Mouse (Mus musculus) forebrain, embryonic 12.5 days (tissue): Measurements from ENCODE around the gene B4gat1. TPM values are rescaled to one million over a fixed set of nuclear protein-coding genes. Genes with fewer than 3 reads are reported as not detected.

Source experiments
- ATAC-seq: fragments of 200-750 bp; cut with Nextera tagmentation; 2 replicates; pipeline ENCODE4 v1.8.0; 2017; ENCODE audit warnings: moderate TSS enrichment; ENCODE audit not compliant: low FRiP score
- H3K27ac ChIP-seq: fragments of 300-500 bp; sonication (generic); 2 replicates; pipeline ENCODE4 v1.5.1; 2016; ENCODE audit warnings: mild to moderate bottlenecking
- H3K27me3 ChIP-seq: fragments of 300-500 bp; sonication (generic); 2 replicates; pipeline ENCODE4 v1.6.1; 2016; ENCODE audit warnings: mild to moderate bottlenecking
- H3K36me3 ChIP-seq: fragments of 300-500 bp; sonication (generic); replicated peaks from 2 replicates; pipeline ENCODE4 v1.6.1; 2016; ENCODE audit warnings: mild to moderate bottlenecking
- H3K4me1 ChIP-seq: fragments of 300-500 bp; sonication (generic); 2 replicates; pipeline ENCODE4 v1.6.1; 2016
- H3K4me2 ChIP-seq: fragments of 300-500 bp; sonication (generic); 2 replicates; pipeline ENCODE4 v1.6.1; 2016; ENCODE audit warnings: mild to moderate bottlenecking, moderate library complexity
- H3K4me3 ChIP-seq: fragments of 300-500 bp; sonication (generic); replicated peaks from 2 replicates; pipeline ENCODE4 v1.5.1; 2016; ENCODE audit warnings: mild to moderate bottlenecking
- H3K9ac ChIP-seq: fragments of 300-500 bp; sonication (generic); 2 replicates; pipeline ENCODE4 v1.6.1; 2016; ENCODE audit warnings: mild to moderate bottlenecking
- H3K9me3 ChIP-seq: fragments of 300-500 bp; sonication (generic); 2 replicates; pipeline ENCODE4 v1.6.1; 2016
- WGBS: fragments of 180-500 bp; shearing (Covaris S2); methylation state at CpG from one replicate; pipeline ENCODE4 v1.1.7; 2016; 5-methylcytosine and 5-hydroxymethylcytosine counted together
- polyA plus RNA-seq: library from polyadenylated mRNA; unstranded; fragments of >200 nt; fragmentation: Nextera tagmentation; extraction: Ambion mirVana; gene quantifications from 2 replicates; pipeline ENCODE4 v1.2.1, GENCODE M21; 2016

Gene B4gat1
- polyA plus RNA-seq, 1 experiment from 2014 or later = 37.6 TPM

GRCm38 (mm10) chr19:5013138-5013537 is 25.5 kb upstream of the B4gat1 start:
- Histone ChIP-seq H3K4me1 (peaks cover 5% of the 10 kb centered on the region; the same call in 1 of the 2 replicates), H3K27ac (no peak overlapping the region), H3K4me2 (no peak overlapping the region), H3K36me3 (no peaks in the 10 kb centered on the region), H3K9me3 (no peaks in the 10 kb centered on the region), H3K9ac (no peak overlapping the region), H3K27me3 (no peaks in the 10 kb centered on the region; the same call in 1 of the 2 replicates), H3K4me3 (no peak overlapping the region)
- WGBS = 80% methylated on average over 8 of the region's 8 CpGs
- ATAC-seq = no peak

DNA sequence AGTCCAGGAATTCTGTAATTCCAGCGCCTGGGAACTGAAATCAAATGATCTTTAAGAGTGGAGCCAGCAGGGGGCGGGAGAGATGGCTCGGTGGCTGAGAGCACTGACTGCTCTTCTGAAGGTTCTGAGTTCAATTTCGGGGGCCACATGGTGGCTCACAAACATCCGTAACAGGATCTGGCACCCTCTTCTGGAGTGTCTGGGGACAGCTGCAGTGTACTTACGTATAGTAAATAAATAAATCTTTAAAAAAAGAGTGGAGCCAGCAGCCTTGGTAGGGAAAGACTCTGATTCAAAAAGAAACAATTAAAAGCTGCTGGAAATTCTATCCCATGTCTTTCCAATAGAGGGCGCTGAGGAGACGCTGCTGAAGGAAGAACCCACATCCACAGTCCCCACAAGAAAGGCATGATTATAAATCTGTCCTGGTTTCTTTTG is 23.6 kb upstream of the B4gat1 start:
- Histone ChIP-seq H3K27ac (no peak overlapping the region), H3K4me1 (peaks cover 5% of the 10 kb centered on the region; the same call in 1 of the 2 replicates), H3K36me3 (no peaks in the 10 kb centered on the region), H3K4me2 (no peak overlapping the region), H3K9me3 (no peaks in the 10 kb centered on the region), H3K4me3 (no peak overlapping the region), H3K9ac (no peak overlapping the region), H3K27me3 (no peaks in the 10 kb centered on the region; the same call in 1 of the 2 replicates)
- no peak for ATAC-seq
- 16% methylated on average over 8 of the region's 8 CpGs for WGBS

- Histone ChIP-seq H3K36me3 (no peaks in the 10 kb centered on the region), H3K27me3 (no peaks in the 10 kb centered on the region), H3K4me2 (no peak overlapping the region), H3K9me3 (no peaks in the 10 kb centered on the region), H3K27ac (0 out of 2 replicates have a peak overlapping the region, but pooled peaks have one; percentile 36), H3K9ac (no peak overlapping the region; the same call in 1 of the 2 replicates), H3K4me3 (no peak overlapping the region), H3K4me1 (peaks cover 5% of the 10 kb centered on the region; the same call in 1 of the 2 replicates)
- WGBS = 50% methylated on average over 10 of the region's 10 CpGs
- ATAC-seq = no peak
These were observed 22.3 kb upstream of the B4gat1 start for GRCm38 (mm10) chr19:5016221-5016742.

- Histone ChIP-seq H3K4me1 (peaks cover 5% of the 10 kb centered on the region; the same call in 1 of the 2 replicates), H3K27ac (no peak overlapping the region)
- ATAC-seq = no peak
These were observed 21.8 kb upstream of the B4gat1 start for GRCm38 (mm10) chr19:5016782-5017181.

GRCm38 (mm10) chr19:5017611-5018010 is 21.0 kb upstream of the B4gat1 start:
- ATAC-seq = no peak
- no peak overlapping the region for H3K9ac ChIP-seq
- no peaks in the 10 kb centered on the region for H3K27me3 ChIP-seq
- H3K36me3 ChIP-seq = no peaks in the 10 kb centered on the region
- peaks cover 5% of the 10 kb centered on the region; the same call in 1 of the 2 replicates for H3K4me1 ChIP-seq
- WGBS = 89% methylated on average over 4 of the region's 4 CpGs
- no peak overlapping the region for H3K27ac ChIP-seq
- H3K9me3 ChIP-seq = no peaks in the 10 kb centered on the region
- no peak overlapping the region for H3K4me3 ChIP-seq
- H3K4me2 ChIP-seq = no peak overlapping the region

More at GRCm38 (mm10) chr19:5016782-5017181, 21.8 kb upstream of the B4gat1 start:
- no peaks in the 10 kb centered on the region for H3K36me3 ChIP-seq
- no peak overlapping the region for H3K4me2 ChIP-seq
- H3K9ac ChIP-seq = no peak overlapping the region; the same call in 1 of the 2 replicates
- no peaks in the 10 kb centered on the region for H3K27me3 ChIP-seq
- H3K4me3 ChIP-seq = no peak overlapping the region
- WGBS = 24% methylated on average over 12 of the region's 12 CpGs
- no peaks in the 10 kb centered on the region for H3K9me3 ChIP-seq

GRCm38 (mm10) chr19:5018191-5018590 is 20.4 kb upstream of the B4gat1 start:
- H3K4me2 ChIP-seq = no peak overlapping the region
- no peak for ATAC-seq
- H3K4me3 ChIP-seq = no peak overlapping the region
- H3K4me1 ChIP-seq = peaks cover 5% of the 10 kb centered on the region; the same call in 1 of the 2 replicates
- H3K27ac ChIP-seq = no peak overlapping the region
- no peak overlapping the region for H3K9ac ChIP-seq
- H3K9me3 ChIP-seq = no peaks in the 10 kb centered on the region
- no peaks in the 10 kb centered on the region for H3K27me3 ChIP-seq
- H3K36me3 ChIP-seq = no peaks in the 10 kb centered on the region
- WGBS = 76% methylated on average over 3 of the region's 3 CpGs

GRCm38 (mm10) chr19:5021416-5021815 is 17.2 kb upstream of the B4gat1 start:
- WGBS = 86% methylated on average over 2 of the region's 2 CpGs
- H3K27me3 ChIP-seq = no peaks in the 10 kb centered on the region
- no peak overlapping the region for H3K9ac ChIP-seq
- no peaks in the 10 kb centered on the region for H3K9me3 ChIP-seq
- peaks cover 12% of the 10 kb centered on the region for H3K4me1 ChIP-seq
- 0 out of 2 replicates have a peak, but pooled peaks cover 3% of the 10 kb centered on the region for H3K36me3 ChIP-seq
- no peak overlapping the region for H3K4me2 ChIP-seq
- no peak overlapping the region for H3K27ac ChIP-seq
- H3K4me3 ChIP-seq = no peak overlapping the region
- no peak for ATAC-seq

GRCm38 (mm10) chr19:5023621-5024479 is 14.8 kb upstream of the B4gat1 start, which contains the start of gene Slc29a2:
Slc29a2 (plus strand) TSS chr19:5023860.
- under 1% methylated on average over 62 of the region's 62 CpGs for WGBS
- H3K36me3 ChIP-seq = peaks cover 23% of the 10 kb centered on the region
- ATAC-seq = peak; percentile 97
- peak within 1 kb of the TSS; percentile 87 for H3K27ac ChIP-seq
- H3K9me3 ChIP-seq = no peaks in the 10 kb centered on the region
- peak within 1 kb of the TSS; percentile 85 for H3K4me2 ChIP-seq
- H3K27me3 ChIP-seq = no peaks in the 10 kb centered on the region
- peak within 1 kb of the TSS; percentile 64 for H3K9ac ChIP-seq
- peak within 1 kb of the TSS; percentile 69 for H3K4me3 ChIP-seq
- H3K4me1 ChIP-seq = peaks cover 11% of the 10 kb centered on the region; the same call in 1 of the 2 replicates

DNA sequence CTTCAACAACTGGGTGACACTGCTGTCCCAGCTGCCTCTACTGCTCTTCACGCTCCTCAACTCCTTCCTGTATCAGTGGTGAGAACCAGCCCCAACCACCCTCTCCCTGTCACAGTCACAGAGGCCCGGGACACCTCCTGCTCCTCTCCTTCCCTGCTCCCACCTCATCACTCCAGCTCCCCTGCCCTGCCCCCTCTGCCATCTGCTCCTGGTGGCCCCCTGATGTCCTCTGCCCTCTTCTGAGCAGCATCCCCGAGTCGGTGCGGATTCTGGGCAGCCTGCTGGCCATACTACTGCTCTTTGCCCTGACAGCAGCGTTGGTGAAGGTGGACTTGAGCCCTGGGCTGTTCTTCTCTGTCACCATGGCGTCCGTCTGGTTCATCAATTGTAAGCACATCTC is 12.5 kb upstream of the B4gat1 start:
- no peak for ATAC-seq
- Histone ChIP-seq H3K9ac (no peak overlapping the region), H3K4me2 (no peak overlapping the region), H3K36me3 (peaks cover 43% of the 10 kb centered on the region), H3K27ac (no peak overlapping the region), H3K9me3 (no peaks in the 10 kb centered on the region), H3K27me3 (no peaks in the 10 kb centered on the region), H3K4me1 (peaks cover 11% of the 10 kb centered on the region; the same call in 1 of the 2 replicates), H3K4me3 (no peak overlapping the region)
- 94% methylated on average over 8 of the region's 8 CpGs for WGBS

DNA sequence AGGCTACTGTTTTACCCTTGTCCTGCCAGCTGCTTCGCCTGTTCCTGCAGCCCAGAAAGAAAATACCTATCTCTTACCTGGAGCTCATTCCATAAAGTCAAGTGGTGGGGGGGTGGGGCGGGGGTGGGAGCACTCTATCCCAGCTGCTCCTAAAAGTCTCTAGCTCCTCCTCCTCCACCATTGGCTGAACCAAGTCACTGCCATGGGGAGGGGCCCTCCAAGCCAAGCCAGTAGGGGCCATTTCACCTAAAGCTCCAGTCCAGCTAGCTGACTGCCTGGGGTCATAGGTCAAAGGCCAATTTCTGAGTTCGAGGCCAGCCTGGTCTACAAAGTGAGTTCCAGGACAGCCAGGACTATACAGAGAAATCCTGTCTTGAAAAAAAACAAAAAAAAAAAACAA is 5.9 kb upstream of the B4gat1 start:
- H3K36me3 ChIP-seq = peaks cover 36% of the 10 kb centered on the region
- 85% methylated on average over 3 of the region's 3 CpGs for whole genome bisulfite sequencing
- no peak overlapping the region for H3K9ac ChIP-seq
- no peak overlapping the region for H3K27ac ChIP-seq
- H3K4me2 ChIP-seq = no peak overlapping the region
- no peaks in the 10 kb centered on the region for H3K27me3 ChIP-seq
- no peaks in the 10 kb centered on the region for H3K9me3 ChIP-seq
- H3K4me3 ChIP-seq = no peak overlapping the region
- ATAC-seq = no peak
- peaks cover 6% of the 10 kb centered on the region for H3K4me1 ChIP-seq

DNA sequence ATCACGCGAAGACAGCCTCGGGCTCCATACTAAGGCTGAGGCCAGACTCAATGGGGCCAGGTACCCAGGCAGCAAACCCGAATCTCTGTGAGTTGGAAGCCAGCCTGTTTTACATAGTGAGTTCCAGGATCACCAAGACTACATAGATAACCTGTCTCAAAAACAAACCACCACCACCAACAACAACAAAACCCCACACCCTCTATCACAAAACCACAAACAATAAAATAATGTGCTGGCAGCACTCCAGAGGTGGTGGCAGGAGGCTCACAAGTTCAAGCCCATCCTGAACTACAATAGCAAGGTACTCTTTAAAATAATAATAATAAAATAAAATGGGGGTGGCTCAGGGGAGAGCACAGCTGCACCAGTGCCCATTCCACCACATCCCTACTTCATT is 2.0 kb upstream of the B4gat1 start:
- no peaks in the 10 kb centered on the region for H3K27me3 ChIP-seq
- H3K4me1 ChIP-seq = peaks cover 29% of the 10 kb centered on the region
- ATAC-seq = no peak
- H3K4me2 ChIP-seq = no peak overlapping the region
- peaks cover under 1% of the 10 kb centered on the region; the same call in 1 of the 2 replicates for H3K36me3 ChIP-seq
- H3K27ac ChIP-seq = no peak overlapping the region
- no peaks in the 10 kb centered on the region for H3K9me3 ChIP-seq
- no peak overlapping the region for H3K4me3 ChIP-seq
- 82% methylated on average over 4 of the region's 4 CpGs for WGBS
- no peak overlapping the region for H3K9ac ChIP-seq
